Mouse (Mus musculus): ENCODE measurements at regions not wholly inside any gene's neighbourhood (a gene's known extent, or its start where the extent isn't known, plus 50 kb on each side); places are given as distances from the start of the nearest gene placed in this dataset.
"Not testable (repeated sequence)": the region's sequence is repeated elsewhere in the genome, so short reads cannot be mapped to it uniquely, and the experiment has no call there.

GRCm38 (mm10) chr1:165014328-165014727 is 79.0 kb upstream of the Xcl1 start:
- ATAC-seq (ENCODE audit: insufficient read depth), result no peak
- no peak overlapping the region for H3K4me3 ChIP-seq (replicated peaks)
- no peak overlapping the region for H3K27ac ChIP-seq (replicated peaks)
- no peaks in the 10 kb centered on the region for H3K4me1 ChIP-seq (replicated peaks)
- 27% methylated on average over 1 of the region's 1 CpGs for WGBS (ENCODE audit: insufficient replicate concordance)
- H3K27me3 ChIP-seq, result no peaks in the 10 kb centered on the region
- H3K9ac ChIP-seq, result no peak overlapping the region
- H3K36me3 ChIP-seq (replicated peaks), result no peaks in the 10 kb centered on the region
- no peaks in the 10 kb centered on the region for H3K9me3 ChIP-seq (replicated peaks)
- H3K4me2 ChIP-seq, result no peak overlapping the region

GRCm38 (mm10) chr1:165013428-165013827 is 78.1 kb upstream of the Xcl1 start:
- no peak overlapping the region for H3K4me3 ChIP-seq (replicated peaks)
- ATAC-seq (ENCODE audit: insufficient read depth), result no peak
- no peak overlapping the region for H3K9ac ChIP-seq
- no peak overlapping the region for H3K4me2 ChIP-seq
- no peaks in the 10 kb centered on the region for H3K9me3 ChIP-seq (replicated peaks)
- H3K27me3 ChIP-seq, result no peaks in the 10 kb centered on the region
- H3K27ac ChIP-seq (replicated peaks), result no peak overlapping the region
- 21% methylated on average over 2 of the region's 2 CpGs for WGBS (ENCODE audit: insufficient replicate concordance)
- no peaks in the 10 kb centered on the region for H3K36me3 ChIP-seq (replicated peaks)
- no peaks in the 10 kb centered on the region for H3K4me1 ChIP-seq (replicated peaks)

- no peaks in the 10 kb centered on the region for H3K9me3 ChIP-seq (replicated peaks)
- H3K4me3 ChIP-seq (replicated peaks), result no peak overlapping the region
- H3K27me3 ChIP-seq, result no peaks in the 10 kb centered on the region
- H3K4me1 ChIP-seq (replicated peaks), result no peaks in the 10 kb centered on the region
- ATAC-seq (ENCODE audit: insufficient read depth), result no peak
- no peaks in the 10 kb centered on the region for H3K36me3 ChIP-seq (replicated peaks)
- H3K9ac ChIP-seq, result no peak overlapping the region
- WGBS (ENCODE audit: insufficient replicate concordance), result 66% methylated on average over 3 of the region's 3 CpGs
- H3K4me2 ChIP-seq, result no peak overlapping the region
- H3K27ac ChIP-seq (replicated peaks), result no peak overlapping the region
Measured at GRCm38 (mm10) chr1:165012376-165012775, 77.0 kb upstream of the Xcl1 start.

- H3K27ac ChIP-seq (replicated peaks), result no peak overlapping the region
- H3K36me3 ChIP-seq (replicated peaks), result no peaks in the 10 kb centered on the region
- no peak overlapping the region for H3K4me3 ChIP-seq (replicated peaks)
- no peaks in the 10 kb centered on the region for H3K4me1 ChIP-seq (replicated peaks)
- H3K9ac ChIP-seq, result no peak overlapping the region
- ATAC-seq (ENCODE audit: insufficient read depth), result no peak
- no peak overlapping the region for H3K4me2 ChIP-seq
- no peaks in the 10 kb centered on the region for H3K9me3 ChIP-seq (replicated peaks)
- 55% methylated on average over 10 of the region's 10 CpGs for WGBS (ENCODE audit: insufficient replicate concordance)
- no peaks in the 10 kb centered on the region for H3K27me3 ChIP-seq
Measured at GRCm38 (mm10) chr1:164999515-164999914, 64.2 kb upstream of the Xcl1 start.

- H3K4me3 ChIP-seq (replicated peaks), result no peak overlapping the region
- H3K4me1 ChIP-seq (replicated peaks), result no peaks in the 10 kb centered on the region
- H3K9me3 ChIP-seq (replicated peaks), result no peaks in the 10 kb centered on the region
- 64% methylated on average over 3 of the region's 3 CpGs for WGBS (ENCODE audit: insufficient replicate concordance)
- no peak overlapping the region for H3K9ac ChIP-seq
- no peak overlapping the region for H3K4me2 ChIP-seq
- no peaks in the 10 kb centered on the region for H3K27me3 ChIP-seq
- no peak for ATAC-seq (ENCODE audit: insufficient read depth)
- H3K27ac ChIP-seq (replicated peaks), result no peak overlapping the region
- H3K36me3 ChIP-seq (replicated peaks), result no peaks in the 10 kb centered on the region
Measured at GRCm38 (mm10) chr1:164998621-164999020, 63.3 kb upstream of the Xcl1 start.

GRCm38 (mm10) chr1:164997660-164998059 is 62.3 kb upstream of the Xcl1 start:
- Histone ChIP-seq H3K9ac (no peak overlapping the region), H3K9me3 (replicated peaks) (no peaks in the 10 kb centered on the region), H3K4me2 (no peak overlapping the region), H3K27ac (replicated peaks) (no peak overlapping the region), H3K4me1 (replicated peaks) (no peaks in the 10 kb centered on the region), H3K27me3 (no peaks in the 10 kb centered on the region), H3K36me3 (replicated peaks) (no peaks in the 10 kb centered on the region), H3K4me3 (replicated peaks) (no peak overlapping the region)
- 48% methylated on average over 5 of the region's 5 CpGs for WGBS (ENCODE audit: insufficient replicate concordance)
- ATAC-seq (ENCODE audit: insufficient read depth), result no peak

GRCm38 (mm10) chr1:164994247-164994660 is 58.9 kb upstream of the Xcl1 start:
- Histone ChIP-seq H3K4me1 (replicated peaks) (no peaks in the 10 kb centered on the region), H3K4me2 (no peak overlapping the region), H3K36me3 (replicated peaks) (no peaks in the 10 kb centered on the region), H3K9ac (no peak overlapping the region), H3K9me3 (replicated peaks) (no peaks in the 10 kb centered on the region), H3K27me3 (no peaks in the 10 kb centered on the region), H3K27ac (replicated peaks) (no peak overlapping the region), H3K4me3 (replicated peaks) (no peak overlapping the region)
- WGBS (ENCODE audit: insufficient replicate concordance), result 26% methylated on average over 6 of the region's 6 CpGs
- ATAC-seq (ENCODE audit: insufficient read depth), result no peak

GRCm38 (mm10) chr1:164993175-164993875 is 58.0 kb upstream of the Xcl1 start:
- H3K36me3 ChIP-seq (replicated peaks); ATAC-seq (ENCODE audit: insufficient read depth); H3K27me3 ChIP-seq; H3K9ac ChIP-seq; H3K4me2 ChIP-seq; H3K9me3 ChIP-seq (replicated peaks); H3K4me1 ChIP-seq (replicated peaks); H3K4me3 ChIP-seq (replicated peaks); H3K27ac ChIP-seq (replicated peaks): not testable (repeated sequence)

- Histone ChIP-seq H3K27ac (replicated peaks) (no peak overlapping the region), H3K9ac (no peak overlapping the region), H3K4me2 (no peak overlapping the region), H3K4me1 (replicated peaks) (no peaks in the 10 kb centered on the region), H3K4me3 (replicated peaks) (no peak overlapping the region), H3K9me3 (replicated peaks) (no peaks in the 10 kb centered on the region), H3K36me3 (replicated peaks) (no peaks in the 10 kb centered on the region), H3K27me3 (no peaks in the 10 kb centered on the region)
- ATAC-seq (ENCODE audit: insufficient read depth), result no peak
- 55% methylated on average over 1 of the region's 1 CpGs for WGBS (ENCODE audit: insufficient replicate concordance)
Measured at GRCm38 (mm10) chr1:164988982-164989381, 53.7 kb upstream of the Xcl1 start.

GRCm38 (mm10) chr1:164988191-164988590 is 52.9 kb upstream of the Xcl1 start:
- no peak overlapping the region for H3K4me3 ChIP-seq (replicated peaks)
- no peaks in the 10 kb centered on the region for H3K4me1 ChIP-seq (replicated peaks)
- H3K9me3 ChIP-seq (replicated peaks), result no peaks in the 10 kb centered on the region
- no peaks in the 10 kb centered on the region for H3K36me3 ChIP-seq (replicated peaks)
- no peak overlapping the region for H3K9ac ChIP-seq
- no peak overlapping the region for H3K27ac ChIP-seq (replicated peaks)
- 43% methylated on average over 3 of the region's 3 CpGs for WGBS (ENCODE audit: insufficient replicate concordance)
- ATAC-seq (ENCODE audit: insufficient read depth), result no peak
- no peaks in the 10 kb centered on the region for H3K27me3 ChIP-seq
- H3K4me2 ChIP-seq, result no peak overlapping the region

- H3K27me3 ChIP-seq; H3K9me3 ChIP-seq (replicated peaks); H3K27ac ChIP-seq (replicated peaks); ATAC-seq (ENCODE audit: insufficient read depth); H3K9ac ChIP-seq; H3K4me3 ChIP-seq (replicated peaks); H3K4me1 ChIP-seq (replicated peaks); H3K36me3 ChIP-seq (replicated peaks); H3K4me2 ChIP-seq: not testable (repeated sequence)
- WGBS (ENCODE audit: insufficient replicate concordance), result 81% methylated on average over 21 of the region's 21 CpGs
Measured at GRCm38 (mm10) chr1:164985521-164985920, 50.2 kb upstream of the Xcl1 start.
